Mouse (Mus musculus) embryo, embryonic 11 days (tissue): ENCODE data around the gene Enah.
A peak's percentile ranks its signal among the peaks of the same experiment; 100 is the strongest.

ENCODE experiments used
- DNase-seq: peaks from one replicate; pipeline ENCODE4 v3.0.0-alpha.2; 2015

The Enah gene

GRCm38 (mm10) chr1:181872639-181873038, 147.2 kb downstream of the Enah start:
- no peak for DNase-seq

GRCm38 (mm10) chr1:181866429-181867280, 153.1 kb downstream of the Enah start:
- DNase-seq = no peak

GRCm38 (mm10) chr1:181865863-181866216, 153.9 kb downstream of the Enah start:
- DNase-seq = no peak

- DNase-seq = no peak
These were observed 154.6 kb downstream of the Enah start for GRCm38 (mm10) chr1:181864971-181865862.

GRCm38 (mm10) chr1:181863431-181863830, 156.4 kb downstream of the Enah start:
- no peak for DNase-seq

- no peak for DNase-seq
These were observed 157.0 kb downstream of the Enah start for GRCm38 (mm10) chr1:181862676-181863374.

- no peak for DNase-seq
These were observed 158.4 kb downstream of the Enah start for GRCm38 (mm10) chr1:181861181-181861902.

- peak; percentile 80 for DNase-seq
These were observed 159.1 kb downstream of the Enah start for GRCm38 (mm10) chr1:181860659-181861058.

- DNase-seq = no peak
These were observed 163.5 kb downstream of the Enah start for GRCm38 (mm10) chr1:181856329-181856728.

GRCm38 (mm10) chr1:181854829-181855228, 165.0 kb downstream of the Enah start:
- no peak for DNase-seq

- peak; percentile 34 for DNase-seq
These were observed 166.6 kb downstream of the Enah start for GRCm38 (mm10) chr1:181853081-181853736.

GRCm38 (mm10) chr1:181852466-181852865, 167.3 kb downstream of the Enah start:
- no peak for DNase-seq

- DNase-seq = no peak
These were observed 168.1 kb downstream of the Enah start for GRCm38 (mm10) chr1:181851521-181852310.

GRCm38 (mm10) chr1:181850441-181850840, 169.3 kb downstream of the Enah start:
- DNase-seq = peak; percentile 36

GRCm38 (mm10) chr1:181848210-181848609, 171.6 kb downstream of the Enah start:
- no peak for DNase-seq

- no peak for DNase-seq
These were observed 172.4 kb downstream of the Enah start for GRCm38 (mm10) chr1:181847396-181847795.
